Mouse (Mus musculus): ENCODE results near the gene Snap47.

The Snap47 gene

GRCm38 (mm10) chr11:59366031-59366430, 85.0 kb downstream of the Snap47 start:
- DNase-seq: no peak

DNA sequence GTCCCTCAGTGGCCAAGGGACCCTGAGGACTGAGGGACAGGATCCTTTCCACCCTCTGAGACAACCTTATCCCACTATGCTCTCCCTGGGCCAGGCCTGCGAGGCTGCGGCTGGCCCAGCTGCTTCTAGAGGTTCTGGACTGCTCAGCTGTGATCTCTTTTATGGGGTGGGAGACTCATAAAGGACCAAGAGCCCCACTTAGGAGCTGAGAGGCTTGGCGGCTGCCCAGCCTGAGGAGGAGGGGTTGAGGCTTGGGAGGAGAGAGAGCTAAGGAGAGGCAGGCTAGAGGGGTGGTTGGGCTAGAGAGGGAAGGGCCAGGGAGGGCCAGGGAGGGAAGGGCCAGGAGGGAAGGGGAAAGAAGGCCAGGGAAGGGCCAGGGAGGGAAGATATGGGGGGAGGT, 86.6 kb downstream of the Snap47 start:
- no peak for DNase-seq

DNA sequence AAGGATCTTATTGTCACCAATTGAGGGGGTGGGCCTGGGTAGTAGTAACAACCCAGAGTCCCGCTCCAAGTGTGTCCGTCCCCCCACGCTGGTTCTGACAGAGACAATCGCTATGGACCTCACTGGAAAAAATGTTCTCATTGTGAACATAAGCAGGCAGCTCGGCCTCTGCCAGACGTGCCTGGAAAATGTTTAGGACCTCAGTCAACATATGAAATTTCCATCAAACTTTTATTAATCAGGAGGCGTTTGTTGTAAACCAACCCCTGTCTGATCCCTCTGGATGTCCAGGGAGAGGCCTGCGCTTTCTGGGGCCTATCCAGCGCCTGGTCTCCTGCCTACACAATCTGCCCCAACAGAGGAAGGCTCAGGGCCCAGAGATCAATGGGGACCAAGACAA, 87.0 kb downstream of the Snap47 start:
- DNase-seq: no peak

GRCm38 (mm10) chr11:59361291-59361690, 89.7 kb downstream of the Snap47 start:
- no peak for DNase-seq

Data from right cerebral cortex, adult 18-20 months (tissue).